Mouse (Mus musculus) lung, adult 18-20 months (tissue): ENCODE data around the gene Lsm14a.
"Not testable (repeated sequence)": the region's sequence is repeated elsewhere in the genome, so short reads cannot be mapped to it uniquely, and the experiment has no call there.

Experiments used
- DNase-seq, 2 experiments: peaks; one replicate each; pipeline ENCODE4 v3.0.0; 2022; ENCODE audit warnings: mixed read lengths in 2 of 2

Lsm14a gene

GRCm38 (mm10) chr7:34355629-34356028, 37.5 kb downstream of the Lsm14a start:
- no peak for DNase-seq

DNA sequence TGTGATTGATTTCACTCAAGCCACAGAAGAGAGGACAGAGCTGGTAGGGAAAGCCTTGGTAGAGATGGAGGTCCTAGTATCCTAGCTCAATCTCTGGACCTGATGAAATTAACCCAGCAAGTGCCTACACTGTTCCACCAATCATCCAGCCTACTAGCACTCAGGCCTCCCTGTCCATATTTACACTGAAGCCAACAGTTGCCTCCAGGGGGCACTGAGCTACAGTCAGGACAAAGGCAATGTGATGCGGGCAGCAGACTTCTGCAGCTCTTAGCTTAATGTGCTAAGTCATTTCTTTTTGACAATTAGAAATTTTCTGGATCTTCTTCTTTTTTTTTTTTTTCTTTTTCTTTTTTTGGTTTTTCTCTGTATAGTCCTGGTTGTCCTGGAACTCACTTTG, 41.1 kb downstream of the Lsm14a start:
- peak; percentile 15 to 17 for DNase-seq

- DNase-seq: no peak
Measured at GRCm38 (mm10) chr7:34350166-34350565, 42.9 kb downstream of the Lsm14a start.

DNA sequence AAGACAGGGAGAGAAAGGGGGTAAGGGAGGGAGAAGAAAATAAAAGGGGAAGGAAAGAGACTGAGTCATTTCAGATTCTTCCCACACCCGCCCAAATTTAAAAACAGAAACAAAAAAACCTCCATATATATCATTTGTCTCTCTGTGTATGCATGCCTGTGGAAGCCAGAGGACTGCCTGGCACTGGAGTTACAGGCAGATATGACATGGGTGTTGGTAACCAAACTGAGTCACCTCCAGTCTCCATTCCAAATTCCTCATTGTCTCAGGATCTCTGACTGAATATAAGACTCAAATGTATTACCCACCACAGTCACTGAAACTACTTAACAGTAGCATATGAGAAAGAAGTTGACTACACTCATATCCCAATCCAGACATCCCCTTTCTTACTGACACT, 45.1 kb downstream of the Lsm14a start:
- no peak for DNase-seq

- DNase-seq: no peak
Measured at GRCm38 (mm10) chr7:34347041-34347440, 46.1 kb downstream of the Lsm14a start.

DNA sequence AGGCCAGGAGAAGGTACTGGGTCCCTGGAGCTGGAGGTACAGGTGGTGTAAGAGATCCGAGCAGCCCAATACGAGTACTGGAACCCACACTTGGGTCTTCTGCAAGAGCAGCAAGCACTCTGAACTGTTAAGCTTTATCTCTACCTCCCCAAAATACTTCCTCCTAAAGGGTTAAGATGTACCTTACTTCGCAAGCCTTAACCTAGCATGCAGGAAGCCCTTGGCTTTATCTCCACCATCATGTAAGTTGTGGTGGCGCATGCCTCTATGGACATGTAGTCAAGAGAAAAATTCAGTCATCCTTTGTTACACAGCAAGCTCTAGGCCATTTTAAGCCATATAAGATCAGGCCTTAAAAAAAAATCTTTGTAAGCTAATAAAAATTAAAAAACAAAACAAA, 46.6 kb downstream of the Lsm14a start:
- no peak for DNase-seq

- no peak for DNase-seq
Measured at GRCm38 (mm10) chr7:34342040-34342793, 50.9 kb downstream of the Lsm14a start.

- no peak for DNase-seq
Measured at GRCm38 (mm10) chr7:34340841-34341240, 52.3 kb downstream of the Lsm14a start.

DNA sequence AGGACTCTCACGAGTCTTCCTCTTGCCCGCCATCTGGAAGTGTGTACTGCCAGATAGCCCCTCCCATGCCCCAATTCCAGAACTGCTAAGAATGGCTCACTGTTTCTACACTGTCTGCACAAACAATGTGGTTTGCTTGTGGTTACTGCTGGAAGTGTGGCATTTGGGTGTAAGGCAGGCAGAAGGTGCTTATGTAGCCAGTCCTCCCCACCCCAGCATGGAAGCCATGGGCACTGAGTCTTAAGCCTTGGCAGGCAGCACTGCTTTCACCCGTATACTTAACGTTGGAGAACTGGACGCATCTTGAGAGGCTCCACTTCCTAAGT, 54.0 kb downstream of the Lsm14a start:
- DNase-seq: no peak

DNA sequence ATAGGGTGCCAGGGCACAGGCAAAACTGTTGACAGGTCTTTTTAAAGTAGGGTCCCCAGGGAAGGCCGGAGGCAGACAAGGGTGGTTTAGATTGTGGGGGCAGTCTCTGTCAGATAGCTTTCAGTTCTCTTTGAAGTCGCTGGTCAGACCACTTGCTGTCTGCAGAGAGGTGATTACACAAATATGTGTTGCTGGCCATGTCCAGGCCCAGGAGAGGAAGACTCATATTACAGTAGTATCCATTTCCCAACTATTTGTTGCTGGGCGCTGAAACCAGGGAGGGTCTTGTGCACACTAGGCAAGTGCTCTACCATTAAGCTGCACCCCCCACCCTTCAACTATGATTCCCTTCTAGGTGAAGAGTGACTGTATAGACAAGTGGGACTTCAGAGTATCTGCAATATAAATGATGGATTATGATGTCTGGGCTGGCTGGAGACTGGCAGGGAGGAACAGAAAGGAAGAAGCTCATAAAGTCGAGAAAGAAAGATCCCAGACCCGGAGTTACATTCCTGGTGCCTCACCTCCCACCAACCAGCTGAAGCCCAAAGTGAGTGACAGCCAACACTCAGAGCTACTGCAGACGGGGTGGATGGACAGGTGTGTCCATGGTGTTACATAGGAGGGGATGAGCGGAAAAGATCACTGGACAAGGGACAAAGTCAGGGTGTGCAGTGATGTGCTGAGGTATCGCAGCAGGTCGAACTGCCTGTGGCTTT, 54.5 kb downstream of the Lsm14a start:
- no peak for DNase-seq

DNA sequence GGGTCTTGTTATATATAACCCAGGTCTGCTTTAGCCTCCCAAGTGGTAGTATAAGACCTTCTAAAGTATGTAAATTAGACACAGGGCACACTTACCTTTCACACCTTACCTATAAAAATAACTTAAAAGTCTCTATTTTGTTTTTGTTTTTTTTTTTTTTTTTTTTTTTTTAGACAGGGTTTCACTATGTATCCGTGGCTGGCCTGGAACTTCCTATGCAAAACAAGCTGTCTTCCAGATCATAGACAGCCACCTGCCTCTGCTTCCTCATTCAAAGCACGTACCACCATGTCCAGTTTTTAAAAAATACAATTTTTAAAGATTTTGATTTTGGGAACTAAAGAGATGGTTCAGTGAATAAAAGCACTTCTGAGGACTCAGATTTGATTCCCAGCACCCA, 55.8 kb downstream of the Lsm14a start:
- DNase-seq: no peak

DNA sequence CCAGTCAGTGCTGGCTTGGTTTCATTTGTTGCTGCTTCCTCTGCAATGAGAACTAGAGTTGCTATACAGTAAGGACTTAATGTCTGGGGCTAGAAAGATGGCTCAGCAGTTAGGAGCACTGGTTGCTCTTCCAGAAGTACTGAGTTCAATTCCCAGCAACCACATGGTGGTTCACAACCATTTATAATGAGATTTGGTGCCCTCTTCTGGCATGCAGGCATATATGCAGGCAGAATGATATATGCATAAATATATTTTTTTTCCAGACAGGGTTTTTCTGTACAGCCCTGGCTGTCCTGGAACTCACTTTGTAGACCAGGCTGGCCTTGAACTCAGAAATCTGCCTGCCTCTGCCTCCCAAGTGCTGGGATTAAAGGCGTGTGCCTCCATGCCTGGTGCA, 56.6 kb downstream of the Lsm14a start:
- DNase-seq: not testable (repeated sequence)

DNA sequence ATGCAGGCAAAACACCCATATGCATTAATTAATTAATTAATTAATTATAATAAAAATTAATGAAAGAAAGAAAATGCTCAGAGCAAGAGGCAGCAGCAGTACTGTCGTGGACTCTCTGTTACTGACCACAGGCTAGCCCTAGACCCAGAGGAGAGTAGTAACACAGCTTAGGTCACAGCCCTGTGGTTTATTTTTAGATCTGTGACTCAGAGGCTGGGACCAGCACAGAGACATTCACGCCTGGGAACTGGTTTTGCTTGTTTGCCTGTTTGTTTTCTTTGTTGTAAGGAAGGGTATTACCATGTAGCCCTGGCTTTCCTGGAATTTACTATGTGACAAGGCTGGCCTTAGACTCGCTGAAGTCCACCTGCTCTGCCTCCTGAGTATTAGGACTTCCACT, 65.6 kb downstream of the Lsm14a start:
- DNase-seq: peak in 1 of 2 experiments; percentile 60

DNA sequence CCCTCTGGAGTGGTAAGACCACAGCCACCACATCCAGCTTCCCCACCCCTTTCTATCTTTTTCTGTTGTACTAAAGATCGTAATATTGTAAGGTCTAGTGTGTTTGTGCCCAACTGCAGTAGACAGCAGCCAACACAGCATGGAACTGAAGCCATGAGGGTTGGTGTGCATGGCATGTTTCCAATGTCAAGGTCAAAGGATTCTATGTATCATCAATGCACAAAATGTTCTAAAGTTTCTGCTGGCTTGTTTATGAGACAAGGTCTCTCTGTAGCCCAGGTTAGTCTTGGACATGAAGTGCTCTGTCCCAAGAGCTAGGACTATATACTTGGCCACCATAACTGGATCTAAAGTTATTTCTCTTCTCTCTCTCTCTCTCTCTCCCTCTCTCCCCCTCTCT, 68.3 kb downstream of the Lsm14a start:
- DNase-seq: no peak

- no peak for DNase-seq
Measured at GRCm38 (mm10) chr7:34324005-34324404, 69.1 kb downstream of the Lsm14a start.

DNA sequence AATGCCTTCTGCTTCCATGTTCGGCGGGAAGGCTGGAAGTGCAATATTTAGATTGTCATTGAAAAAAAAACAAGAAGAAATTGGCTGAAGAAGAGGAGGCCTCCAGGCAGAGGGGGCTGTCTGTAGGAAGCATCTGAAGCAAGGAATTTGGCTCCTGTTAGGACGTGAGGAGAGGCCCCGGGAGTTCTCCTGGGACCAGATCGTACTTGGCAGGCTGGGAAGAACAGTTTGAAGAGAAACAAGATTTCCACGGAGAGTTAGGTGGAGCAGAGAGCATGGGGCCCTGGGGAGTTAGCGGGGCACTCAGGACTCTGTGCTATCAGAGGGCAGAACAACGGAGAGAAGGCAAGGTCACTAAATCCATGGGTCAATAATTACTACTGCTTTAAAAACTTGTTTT, 69.8 kb downstream of the Lsm14a start:
- DNase-seq: no peak

DNA sequence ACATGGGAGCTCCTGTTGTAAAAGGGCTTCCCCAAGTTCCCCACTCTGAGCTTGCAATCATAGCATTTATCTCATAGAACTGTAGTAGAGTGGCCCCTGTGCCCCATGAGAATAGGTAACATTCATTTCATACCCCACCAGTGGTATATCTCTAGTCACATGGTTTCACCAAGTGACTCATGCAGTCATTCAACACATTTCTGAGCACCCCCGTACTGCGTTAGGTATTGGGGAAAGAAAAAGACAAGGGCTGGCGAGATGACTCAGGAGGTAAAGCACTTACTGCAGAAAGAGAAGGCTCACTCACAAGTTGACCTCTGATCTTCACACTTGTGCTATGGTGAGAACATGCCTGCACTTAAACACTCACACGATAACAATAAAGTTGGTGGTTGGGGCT, 71.2 kb downstream of the Lsm14a start:
- DNase-seq: no peak

DNA sequence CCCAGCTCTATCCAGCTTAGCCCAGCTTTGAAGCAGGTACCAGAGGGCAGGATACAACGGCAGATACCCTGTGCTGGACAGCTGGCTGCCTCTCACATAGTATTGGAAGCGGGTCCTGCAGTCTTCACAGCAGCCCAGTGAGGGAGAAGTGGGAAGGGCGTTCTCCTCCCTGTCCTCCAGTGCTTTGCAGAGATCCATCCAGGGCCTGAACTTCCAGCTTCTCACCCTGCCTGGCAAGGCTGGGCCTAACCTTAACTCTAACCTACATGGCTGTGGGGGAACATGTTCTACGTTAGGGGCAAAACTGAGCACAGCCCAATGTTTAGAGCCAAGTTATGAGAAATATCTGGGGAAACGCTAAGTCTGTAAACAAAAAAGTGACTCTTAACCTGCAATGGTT, 72.0 kb downstream of the Lsm14a start:
- no peak for DNase-seq

- no peak for DNase-seq
Measured at GRCm38 (mm10) chr7:34319957-34320356, 73.2 kb downstream of the Lsm14a start.

- DNase-seq: no peak
Measured at GRCm38 (mm10) chr7:34319123-34319522, 74.0 kb downstream of the Lsm14a start.

DNA sequence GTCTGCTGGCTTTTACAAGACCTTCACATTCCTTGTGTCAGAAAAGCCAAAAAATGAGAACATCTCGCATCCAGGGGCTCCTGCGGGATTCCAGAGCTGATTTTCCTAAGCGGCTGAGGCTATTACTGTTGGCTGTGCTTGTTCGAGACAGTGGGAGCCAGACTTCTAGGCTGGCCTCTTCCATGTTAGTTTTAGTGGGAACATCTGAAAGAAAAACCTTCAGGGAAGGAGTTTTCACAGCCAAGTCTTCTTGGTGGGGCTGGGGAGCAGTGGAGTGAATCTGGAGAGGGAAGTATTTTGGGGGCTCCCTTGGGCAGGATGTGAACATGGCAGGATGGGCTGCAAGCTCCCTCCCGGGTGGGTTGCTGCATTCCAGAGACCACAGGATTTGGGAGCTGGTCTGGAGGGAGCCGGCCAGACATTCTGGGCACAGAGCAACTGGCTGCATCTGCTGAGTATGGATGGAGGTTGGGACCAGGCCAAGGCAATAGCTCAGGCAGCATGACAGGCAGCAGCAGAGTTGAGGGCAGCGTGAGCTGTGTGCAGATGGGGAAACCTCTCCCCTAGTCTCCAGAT, 75.1 kb downstream of the Lsm14a start:
- DNase-seq: no peak

DNA sequence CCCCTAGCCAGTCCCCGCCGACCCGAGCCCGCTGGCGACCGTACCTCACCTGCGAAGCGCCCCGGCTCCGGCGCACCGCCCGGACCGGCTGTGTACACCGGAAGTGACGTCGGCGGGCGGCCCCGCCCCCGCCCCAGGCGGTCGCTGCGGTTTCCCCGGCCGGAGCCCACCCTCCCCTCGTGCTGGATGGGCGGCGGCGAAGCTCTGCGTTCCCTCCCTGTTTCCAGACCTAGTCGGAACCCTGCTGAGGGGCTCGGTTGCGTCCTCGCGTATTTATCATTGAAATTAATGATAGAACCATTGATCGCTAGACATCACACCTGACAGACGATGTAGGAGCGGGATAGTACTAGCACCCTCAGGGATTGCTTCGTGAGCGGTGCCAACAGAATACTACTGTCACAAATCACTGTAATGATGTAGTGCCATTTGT, 79.7 kb downstream of the Lsm14a start, which contains the start of gene 4931406P16Rik:
TSS of gene 4931406P16Rik (minus strand) at position 109 of the 433 bp plus-strand sequence.
- peak; percentile 87 to 90 for DNase-seq

DNA sequence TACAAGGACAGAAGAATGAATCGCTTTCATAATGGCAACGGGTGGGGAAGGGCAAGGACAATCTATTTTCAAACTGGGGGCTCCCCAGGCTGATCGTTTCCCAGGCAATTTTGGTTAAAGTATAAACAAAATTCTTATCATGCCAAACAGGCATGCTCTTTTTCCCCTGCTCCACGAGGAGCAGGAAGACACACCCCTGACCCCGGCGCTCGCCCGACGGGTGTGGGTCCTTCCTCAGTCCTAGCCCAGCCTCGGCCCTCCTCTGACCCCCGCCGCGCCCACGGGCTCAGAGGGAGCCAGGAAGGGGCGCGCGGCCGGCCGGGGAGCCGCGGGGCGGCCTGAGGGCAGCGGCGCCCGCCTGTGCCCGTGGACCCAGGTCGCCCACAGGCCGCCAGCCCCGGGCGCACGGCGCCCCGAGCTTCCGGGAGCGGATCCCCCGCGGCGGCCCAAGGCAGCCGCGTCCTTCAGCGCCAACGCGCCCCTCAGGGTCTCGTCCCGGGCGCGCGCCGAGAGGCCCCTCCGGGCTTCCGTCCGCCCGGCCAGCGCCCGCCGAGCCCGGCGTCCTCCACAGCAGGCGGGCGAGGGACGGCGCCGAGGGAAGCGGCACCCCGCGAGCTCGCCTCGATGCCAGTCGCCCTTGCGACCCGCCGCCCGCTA, 80.2 kb downstream of the Lsm14a start:
- DNase-seq: peak; percentile 84 to 90
